Comparison of ENCODE assay signal across 8 mouse cellular contexts in genomic region chr2:66256220-66257131, GRCm38 (mm10). TPM values are rescaled to one million over a fixed set of nuclear protein-coding genes. Genes with fewer than 3 reads are reported as not detected.
A peak's percentile ranks its signal among the peaks of the same experiment; 100 is the strongest.
DNase-seq lines count a peak whose midpoint lies in the region; ATAC-seq and TF ChIP-seq lines count a peak whose summit lies in the region.

Gene Ttc21b, minus strand, starts transcription at chr2:66256617.

- no peaks in the 10 kb centered on the region for H3K27me3 ChIP-seq in intestine, postnatal 0 days (replicated peaks; ENCODE audit: control insufficient read depth, insufficient read depth, low read length)
- H3K27me3 ChIP-seq in midbrain, embryonic 10.5 days (ENCODE audit: low read depth, poor library complexity, severe bottlenecking) = peaks cover 8% of the 10 kb centered on the region

- peak; percentile 98 for ATAC-seq in granulocyte monocyte progenitor cell, adult 5-6 weeks (replicated peaks; ENCODE audit: poor library complexity, severe bottlenecking)
- ATAC-seq in intestine, postnatal 0 days = peak; percentile 99

- H3K36me3 ChIP-seq in intestine, postnatal 0 days (ENCODE audit: control insufficient read depth, insufficient read depth) = no peaks in the 10 kb centered on the region
- H3K36me3 ChIP-seq in midbrain, embryonic 10.5 days = peaks cover 6% of the 10 kb centered on the region

- H3K4me1 ChIP-seq in intestine, postnatal 0 days (replicated peaks; ENCODE audit: control insufficient read depth, insufficient read depth, low read length) = peaks cover 5% of the 10 kb centered on the region; the same call in 1 of the 2 replicates
- H3K4me1 ChIP-seq in midbrain, embryonic 10.5 days = peaks cover 15% of the 10 kb centered on the region

- H3K27ac ChIP-seq in intestine, postnatal 0 days (ENCODE audit: low read depth, low read length) = peak within 1 kb of the TSS; percentile 41
- H3K27ac ChIP-seq in midbrain, embryonic 10.5 days (replicated peaks) = peak within 1 kb of the TSS; percentile 92

- no peaks in the 10 kb centered on the region for H3K9me3 ChIP-seq in intestine, postnatal 0 days (ENCODE audit: control insufficient read depth)
- no peaks in the 10 kb centered on the region for H3K9me3 ChIP-seq in midbrain, embryonic 10.5 days (replicated peaks)

- intact Hi-C loops in left cerebral cortex, postnatal 36 days (cut with DNase I) = loop anchor here (1.0 to 10.0 kb wide), 3 partner anchors 153 to 538 kb away; no protein-coding TSS in a partner anchor

- WGBS in intestine, postnatal 0 days = under 1% methylated on average over 56 of the region's 56 CpGs
- under 1% methylated on average over 56 of the region's 56 CpGs for WGBS in midbrain, embryonic 10.5 days

- peak; percentile 82 for TF ChIP-seq CTCF in intestine, postnatal 0 days (IDR thresholded peaks at IDR 0.05; ENCODE audit: low read depth)

- peak; percentile 99 for DNase-seq in adrenal gland, postnatal 14 days
- DNase-seq in embryo, embryonic 9.5 days (ENCODE audit: extremely low spot score) = peak; percentile 97
- DNase-seq in left cerebral cortex, postnatal 36 days (ENCODE audit: low spot score in 2 of 2) = peak; percentile 96 to 98
- peak; percentile 98 for DNase-seq in midbrain, embryonic 10.5 days (ENCODE audit: low spot score)
- DNase-seq in right cerebral cortex, postnatal 36 days (ENCODE audit: low spot score in 2 of 2) = peak; percentile 95 to 96
- DNase-seq in urinary bladder, postnatal 4 days (ENCODE audit: low spot score in 2 of 2) = peak; percentile 94 to 97

- H3K4me2 ChIP-seq in intestine, postnatal 0 days (replicated peaks; ENCODE audit: low read depth) = peak within 1 kb of the TSS; percentile 93

- peak within 1 kb of the TSS; percentile 62 for H3K9ac ChIP-seq in intestine, postnatal 0 days (ENCODE audit: low read depth, low read length)

- peak within 1 kb of the TSS; percentile 90 for H3K4me3 ChIP-seq in intestine, postnatal 0 days (ENCODE audit: low read depth, low read length)
- peak within 1 kb of the TSS; percentile 87 for H3K4me3 ChIP-seq in midbrain, embryonic 10.5 days

RNA-seq across cellular contexts. Expression of gene Ttc21b, which starts in this region (rescaled TPM):
- 6.2 and 7.0 TPM in 2 replicates for total RNA-seq in adrenal gland, postnatal 14 days (2021)
- total RNA-seq in granulocyte monocyte progenitor cell, adult 5-6 weeks (2014; fragmentation: Nextera tagmentation) = 5.4 and 9.5 TPM in 2 replicates
- total RNA-seq in granulocyte monocyte progenitor cell, adult 5-6 weeks (2017) = 7.1 and 7.6 TPM in 2 replicates
- 2.6 and 2.7 TPM in 2 replicates for polyA plus RNA-seq in intestine, postnatal 0 days (2015; fragmentation: Nextera tagmentation; extraction: Ambion mirVana)
- 10 to 100 TPM in 1 of 2 experiments, 1 to 10 TPM in 1; 7.9 to 12.6 TPM for total RNA-seq in left cerebral cortex, postnatal 36 days (2021)
- polyA plus RNA-seq in midbrain, embryonic 10.5 days (2016; fragmentation: Nextera tagmentation; extraction: Ambion mirVana) = 12.6 and 12.8 TPM in 2 replicates

Comparison
In these comparisons a context has a peak if more than half of its experiments do, and no peak if none do; other contexts are left out.
1. Peak in every context shown above with its lines: DNase-seq, ATAC-seq, H3K4me3 ChIP-seq and H3K27ac ChIP-seq.